Mouse (Mus musculus): ENCODE measurements around the gene Bcl7c. TPM values are rescaled to one million over a fixed set of nuclear protein-coding genes. Genes with fewer than 3 reads are reported as not detected.

Bcl7c gene
- polyA plus RNA-seq, 1 experiment from 2014 or later, result 65.1 TPM

DNA sequence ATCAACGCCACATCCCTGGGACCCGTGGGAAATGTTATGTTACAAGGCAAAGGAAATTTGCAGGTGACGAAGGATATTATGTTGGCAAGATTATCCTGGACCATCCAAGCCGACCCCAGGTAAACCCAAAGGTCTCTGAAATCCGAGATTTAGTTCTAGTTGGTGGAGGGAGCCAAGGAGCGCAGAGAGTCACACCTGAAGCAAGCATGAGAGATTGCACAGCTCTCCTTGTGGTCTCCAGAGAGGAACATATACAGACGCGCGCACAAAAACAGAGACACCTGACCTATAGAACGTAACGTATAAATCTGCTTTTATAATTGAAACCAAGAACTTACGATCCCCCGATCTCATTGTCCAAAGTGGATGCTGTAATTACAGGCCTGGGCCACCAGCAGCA lies 28.2 kb downstream of the Bcl7c start:
- no peaks in the 10 kb centered on the region for H3K36me3 ChIP-seq (ENCODE audit: insufficient read depth)
- TF ChIP-seq CTCF (IDR thresholded peaks at IDR 0.05; ENCODE audit: low read depth), result no peak
- ATAC-seq (ENCODE audit: insufficient read depth) (no peak), DNase-seq (no peak)
- H3K9ac ChIP-seq, result no peak overlapping the region
- H3K27ac ChIP-seq (ENCODE audit: low read depth), result no peak overlapping the region
- H3K4me2 ChIP-seq, result no peak overlapping the region
- no peaks in the 10 kb centered on the region for H3K9me3 ChIP-seq (ENCODE audit: low read depth, low read length)
- H3K4me1 ChIP-seq (ENCODE audit: insufficient read depth), result peaks cover 5% of the 10 kb centered on the region; the same call in 1 of the 2 replicates
- H3K4me3 ChIP-seq (ENCODE audit: low read depth, low read length), result no peak overlapping the region
- WGBS, result 86% methylated on average over 13 of the region's 13 CpGs
- no peaks in the 10 kb centered on the region for H3K27me3 ChIP-seq (ENCODE audit: insufficient read depth, low read length)

DNA sequence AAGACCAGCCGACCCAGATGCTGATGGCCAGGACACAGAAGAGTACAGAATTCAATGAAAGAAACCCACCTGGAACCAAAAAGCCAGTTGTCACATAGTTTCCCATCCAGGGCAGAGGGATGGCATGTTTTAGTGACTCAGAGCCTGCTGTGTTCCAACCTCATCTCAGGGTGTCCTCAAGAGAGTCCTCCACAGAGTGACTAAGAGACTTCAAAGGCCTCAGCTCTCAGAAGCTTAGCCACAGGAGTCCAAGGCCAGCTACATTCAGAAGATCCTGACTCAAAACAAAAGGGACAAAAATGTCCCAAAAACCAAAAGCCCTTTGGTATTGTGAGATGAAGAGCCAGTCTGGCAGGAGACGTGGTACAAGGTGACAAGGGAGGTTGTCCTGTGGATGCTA lies 29.9 kb downstream of the Bcl7c start:
- no peak overlapping the region for H3K27ac ChIP-seq (ENCODE audit: low read depth)
- no peaks in the 10 kb centered on the region for H3K4me1 ChIP-seq (ENCODE audit: insufficient read depth)
- H3K9ac ChIP-seq, result no peak overlapping the region
- no peak for TF ChIP-seq CTCF (IDR thresholded peaks at IDR 0.05; ENCODE audit: low read depth)
- WGBS, result 87% methylated on average over 2 of the region's 2 CpGs
- H3K9me3 ChIP-seq (ENCODE audit: low read depth, low read length), result no peaks in the 10 kb centered on the region
- 0 out of 2 replicates have a peak, but pooled peaks cover 3% of the 10 kb centered on the region for H3K36me3 ChIP-seq (ENCODE audit: insufficient read depth)
- no peaks in the 10 kb centered on the region for H3K27me3 ChIP-seq (ENCODE audit: insufficient read depth, low read length)
- no peak overlapping the region for H3K4me2 ChIP-seq
- DNase-seq, result no peak
- no peak for ATAC-seq (ENCODE audit: insufficient read depth)
- no peak overlapping the region for H3K4me3 ChIP-seq (ENCODE audit: low read depth, low read length)

DNA sequence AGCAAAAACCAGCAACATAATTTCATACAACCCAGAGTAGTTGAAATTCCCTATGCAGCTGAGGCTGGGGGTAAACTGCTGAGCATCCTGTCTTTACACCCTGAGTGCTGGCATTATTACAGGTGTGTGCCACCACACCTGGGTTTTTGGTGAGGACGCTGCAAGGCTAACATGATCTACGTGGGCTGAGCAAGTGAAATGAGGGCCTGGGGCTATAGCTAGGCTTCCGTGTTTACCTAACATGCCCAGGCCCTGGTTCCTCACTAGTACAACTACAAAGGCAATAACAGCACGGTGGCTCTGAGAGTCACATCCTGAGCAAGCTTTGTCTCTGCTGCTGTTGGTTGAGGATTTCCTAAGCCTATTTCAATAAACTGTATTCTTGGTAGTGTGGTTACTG lies 31.1 kb downstream of the Bcl7c start:
- no peak for TF ChIP-seq CTCF (IDR thresholded peaks at IDR 0.05; ENCODE audit: low read depth)
- no peaks in the 10 kb centered on the region for H3K4me1 ChIP-seq (ENCODE audit: insufficient read depth)

DNA sequence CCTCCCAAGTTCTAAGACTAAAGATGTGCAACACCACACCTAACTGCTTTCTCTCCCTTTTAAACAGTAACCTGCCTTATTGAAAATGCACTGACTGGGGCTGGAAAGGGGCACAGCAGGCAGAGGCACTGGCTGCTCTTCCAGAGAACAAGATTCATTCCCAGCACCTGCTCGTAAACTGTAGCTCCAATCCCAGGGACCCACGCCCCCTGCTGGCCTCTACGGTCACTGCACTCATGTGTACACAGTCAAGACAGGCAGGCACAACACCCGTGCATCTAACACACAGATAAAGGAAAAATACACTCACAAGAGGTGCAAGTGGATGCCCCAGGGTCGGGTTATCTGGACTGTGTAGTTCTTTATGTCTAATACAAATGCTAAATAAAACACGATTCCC lies 31.7 kb downstream of the Bcl7c start:
- peak; percentile 79 for TF ChIP-seq CTCF (IDR thresholded peaks at IDR 0.05; ENCODE audit: low read depth)
- Histone ChIP-seq H3K36me3 (ENCODE audit: insufficient read depth) (0 out of 2 replicates have a peak, but pooled peaks cover 3% of the 10 kb centered on the region), H3K27me3 (ENCODE audit: insufficient read depth, low read length) (no peaks in the 10 kb centered on the region), H3K4me2 (no peak overlapping the region), H3K9ac (no peak overlapping the region), H3K4me1 (ENCODE audit: insufficient read depth) (no peaks in the 10 kb centered on the region), H3K4me3 (ENCODE audit: low read depth, low read length) (no peak overlapping the region), H3K27ac (ENCODE audit: low read depth) (no peak overlapping the region), H3K9me3 (ENCODE audit: low read depth, low read length) (no peaks in the 10 kb centered on the region)
- DNase-seq, result peak; percentile 60
- 68% methylated on average over 6 of the region's 6 CpGs for WGBS
- ATAC-seq (ENCODE audit: insufficient read depth), result no peak

More for the DNA sequence above, 31.1 kb downstream of the Bcl7c start:
- Histone ChIP-seq H3K9me3 (ENCODE audit: low read depth, low read length) (no peaks in the 10 kb centered on the region), H3K27me3 (ENCODE audit: insufficient read depth, low read length) (no peaks in the 10 kb centered on the region), H3K4me2 (no peak overlapping the region), H3K4me3 (ENCODE audit: low read depth, low read length) (no peak overlapping the region), H3K9ac (no peak overlapping the region), H3K27ac (ENCODE audit: low read depth) (no peak overlapping the region), H3K36me3 (ENCODE audit: insufficient read depth) (0 out of 2 replicates have a peak, but pooled peaks cover 3% of the 10 kb centered on the region)
- no peak for DNase-seq
- 85% methylated on average over 4 of the region's 4 CpGs for WGBS
- no peak for ATAC-seq (ENCODE audit: insufficient read depth)

DNA sequence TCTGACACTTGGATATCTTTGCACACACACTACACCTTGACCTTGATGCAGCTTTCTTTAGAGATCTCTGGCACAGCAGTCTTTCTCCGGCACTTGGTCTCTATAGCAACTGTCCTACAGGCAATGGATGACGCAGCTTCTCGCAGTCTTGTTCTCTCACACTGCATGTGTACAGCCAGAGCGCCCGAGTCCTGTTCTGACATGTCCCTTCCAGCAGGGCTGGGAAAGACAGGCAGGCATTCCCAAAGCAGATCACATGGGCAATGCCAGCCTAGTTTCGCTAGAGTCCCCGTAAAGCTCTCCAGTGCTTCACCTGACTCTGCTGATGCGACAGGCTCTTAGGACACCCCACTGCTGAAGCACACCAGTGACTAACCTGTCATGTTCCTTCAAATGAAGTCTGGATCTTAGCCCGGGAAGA lies 33.3 kb downstream of the Bcl7c start:
- Histone ChIP-seq H3K36me3 (ENCODE audit: insufficient read depth) (0 out of 2 replicates have a peak, but pooled peaks cover 3% of the 10 kb centered on the region), H3K9ac (no peak overlapping the region), H3K27ac (ENCODE audit: low read depth) (no peak overlapping the region), H3K4me3 (ENCODE audit: low read depth, low read length) (no peak overlapping the region), H3K4me1 (ENCODE audit: insufficient read depth) (no peaks in the 10 kb centered on the region), H3K9me3 (ENCODE audit: low read depth, low read length) (no peaks in the 10 kb centered on the region), H3K4me2 (no peak overlapping the region), H3K27me3 (ENCODE audit: insufficient read depth, low read length) (no peaks in the 10 kb centered on the region)
- ATAC-seq (ENCODE audit: insufficient read depth) (peak; percentile 52), DNase-seq (no peak)
- 70% methylated on average over 9 of the region's 9 CpGs for WGBS
- no peak for TF ChIP-seq CTCF (IDR thresholded peaks at IDR 0.05; ENCODE audit: low read depth)

DNA sequence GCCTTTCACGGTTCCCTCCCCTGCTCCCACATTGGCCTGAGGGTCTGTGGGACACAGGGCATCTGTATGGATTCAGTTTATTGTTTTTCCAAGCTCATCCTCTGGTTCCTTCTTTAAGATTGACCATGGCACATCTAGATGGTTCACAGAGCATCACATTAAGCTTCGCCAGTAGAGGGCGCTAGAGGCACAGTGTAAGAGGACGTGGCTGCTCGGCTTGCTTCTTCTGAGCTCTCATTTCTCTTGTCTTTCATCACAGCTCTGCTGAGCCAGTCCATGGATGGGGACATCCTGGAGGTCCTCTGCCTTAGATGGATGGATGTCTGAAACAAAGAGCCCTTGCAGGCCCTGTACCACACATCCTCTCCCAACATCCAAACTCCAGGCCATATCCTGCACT lies 33.8 kb downstream of the Bcl7c start:
- peak; percentile 76 for ATAC-seq (ENCODE audit: insufficient read depth)
- TF ChIP-seq CTCF (IDR thresholded peaks at IDR 0.05; ENCODE audit: low read depth), result peak; percentile 97
- Histone ChIP-seq H3K27me3 (ENCODE audit: insufficient read depth, low read length) (no peaks in the 10 kb centered on the region), H3K4me1 (ENCODE audit: insufficient read depth) (no peaks in the 10 kb centered on the region), H3K4me2 (no peak overlapping the region), H3K4me3 (ENCODE audit: low read depth, low read length) (no peak overlapping the region), H3K36me3 (ENCODE audit: insufficient read depth) (0 out of 2 replicates have a peak, but pooled peaks cover 3% of the 10 kb centered on the region), H3K9ac (no peak overlapping the region), H3K9me3 (ENCODE audit: low read depth, low read length) (no peaks in the 10 kb centered on the region), H3K27ac (ENCODE audit: low read depth) (no peak overlapping the region)
- peak; percentile 97 for DNase-seq
- WGBS, result 2% methylated on average over 5 of the region's 5 CpGs

DNA sequence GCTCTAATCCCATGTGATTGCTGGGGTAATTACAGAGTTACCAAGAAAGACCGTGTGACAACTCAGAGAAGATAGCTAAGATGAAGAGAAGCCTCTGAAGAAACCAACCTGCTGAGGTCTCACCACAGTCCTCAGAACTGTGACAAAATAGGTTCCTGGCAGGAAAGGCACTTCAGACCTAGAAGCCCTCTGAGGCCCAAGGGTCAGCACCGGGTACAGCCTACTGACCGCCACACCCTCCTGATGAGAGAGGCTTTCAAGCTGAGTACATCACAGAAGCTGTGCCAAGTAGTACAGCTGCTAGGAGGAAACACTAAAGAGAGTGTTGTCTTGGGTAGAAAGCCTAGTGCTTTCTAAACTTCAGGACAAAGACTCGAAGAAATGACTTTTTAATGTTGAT lies 36.0 kb downstream of the Bcl7c start:
- H3K9ac ChIP-seq, result no peak overlapping the region
- 0 out of 2 replicates have a peak, but pooled peaks cover 3% of the 10 kb centered on the region for H3K36me3 ChIP-seq (ENCODE audit: insufficient read depth)
- TF ChIP-seq CTCF (IDR thresholded peaks at IDR 0.05; ENCODE audit: low read depth), result no peak
- no peaks in the 10 kb centered on the region for H3K27me3 ChIP-seq (ENCODE audit: insufficient read depth, low read length)
- no peaks in the 10 kb centered on the region for H3K4me1 ChIP-seq (ENCODE audit: insufficient read depth)
- ATAC-seq (ENCODE audit: insufficient read depth) (no peak), DNase-seq (no peak)
- 61% methylated on average over 4 of the region's 4 CpGs for WGBS
- no peak overlapping the region for H3K4me3 ChIP-seq (ENCODE audit: low read depth, low read length)
- no peak overlapping the region for H3K4me2 ChIP-seq
- H3K9me3 ChIP-seq (ENCODE audit: low read depth, low read length), result no peaks in the 10 kb centered on the region
- no peak overlapping the region for H3K27ac ChIP-seq (ENCODE audit: low read depth)
